Mouse (Mus musculus): Measurements from ENCODE around the gene Limk1. TPM values are rescaled to one million over a fixed set of nuclear protein-coding genes. Genes with fewer than 3 reads are reported as not detected.

The Limk1 gene
- polyA plus RNA-seq, 1 experiment from 2014 or later: 20.8 TPM

Other genes starting within 250 kb of the Limk1 start
- 89.6 and 96.6 TPM in 2 replicates for gene Gtf2ird1, start 231.9 kb downstream of the Limk1 start, polyA plus RNA-seq (2015; fragmentation: Nextera tagmentation; extraction: Ambion mirVana)
- 13.4 and 15.3 TPM in 2 replicates for gene Clip2, start 136.2 kb downstream of the Limk1 start, polyA plus RNA-seq (2015; fragmentation: Nextera tagmentation; extraction: Ambion mirVana)
- 0.47 and 0.48 TPM in 2 replicates for gene Syna, start 128.4 kb downstream of the Limk1 start, polyA plus RNA-seq (2015; fragmentation: Nextera tagmentation; extraction: Ambion mirVana)
- gene Rfc2, start 107.2 kb downstream of the Limk1 start, polyA plus RNA-seq (2015; fragmentation: Nextera tagmentation; extraction: Ambion mirVana): 215 and 219 TPM in 2 replicates
- gene Lat2, start 73.6 kb downstream of the Limk1 start, polyA plus RNA-seq (2015; fragmentation: Nextera tagmentation; extraction: Ambion mirVana): 4.1 and 5.5 TPM in 2 replicates
- gene Eif4h, start 49.1 kb downstream of the Limk1 start, polyA plus RNA-seq (2015; fragmentation: Nextera tagmentation; extraction: Ambion mirVana): 352 and 382 TPM in 2 replicates
- gene Eln, start 58.7 kb upstream of the Limk1 start, polyA plus RNA-seq (2015; fragmentation: Nextera tagmentation; extraction: Ambion mirVana): 2.1 and 2.6 TPM in 2 replicates
- gene Tmem270, start 218.1 kb upstream of the Limk1 start, polyA plus RNA-seq (2015; fragmentation: Nextera tagmentation; extraction: Ambion mirVana): not detected in 2 replicates
- 0.26 and 0.35 TPM in 2 replicates for gene Cldn13, start 226.9 kb upstream of the Limk1 start, polyA plus RNA-seq (2015; fragmentation: Nextera tagmentation; extraction: Ambion mirVana)
- gene Mettl27, start 243.8 kb upstream of the Limk1 start, polyA plus RNA-seq (2015; fragmentation: Nextera tagmentation; extraction: Ambion mirVana): 7.5 and 7.7 TPM in 2 replicates

All from midbrain, embryonic 13.5 days (tissue).